Mouse (Mus musculus) adrenal gland (tissue): ENCODE data around the gene Fam83c.
"Not testable (repeated sequence)": the region's sequence is repeated elsewhere in the genome, so short reads cannot be mapped to it uniquely, and the experiment has no call there.

Experiments
- intact Hi-C: fragments of 180-260 bp; cut with DNase I; formaldehyde crosslinking; loops from one replicate; pipeline ENCODE4 v1.15.1; 2025
- long read RNA-seq, 2 experiments: library from polyadenylated mRNA; unstranded; transcript quantifications; one replicate each; pipeline ENCODE4 v2.0.0; 2020; ENCODE audit warnings: borderline replicate concordance in 1 of 2; ENCODE audit not compliant: insufficient replicate concordance in 1 of 2

The Fam83c gene
- long read RNA-seq, experiment 1: 0 reads
- long read RNA-seq, experiment 2: 0 reads

DNA sequence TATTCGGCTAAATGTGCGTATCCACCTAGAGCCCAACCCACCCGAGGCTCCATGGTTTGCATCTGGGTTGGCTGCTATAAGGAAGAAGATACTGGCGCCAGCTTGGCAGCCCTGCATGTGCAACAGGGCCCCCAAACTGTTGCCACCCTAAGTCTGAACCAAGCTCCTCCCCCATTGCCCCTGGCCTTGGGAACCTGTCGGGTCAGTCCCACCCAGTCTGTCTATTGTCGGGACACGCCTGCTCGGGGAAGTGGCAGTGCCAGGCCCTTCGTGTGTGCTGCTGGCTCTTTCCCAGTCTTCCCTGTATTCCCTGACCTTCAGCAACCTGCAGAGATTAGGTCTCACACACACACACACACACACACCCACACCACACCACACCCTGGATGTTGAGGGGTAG, at the start of gene Fam83c:
Fam83c (minus strand) TSS at position 123 of the 400 bp plus-strand sequence.
- intact Hi-C loops: no loop called here

DNA sequence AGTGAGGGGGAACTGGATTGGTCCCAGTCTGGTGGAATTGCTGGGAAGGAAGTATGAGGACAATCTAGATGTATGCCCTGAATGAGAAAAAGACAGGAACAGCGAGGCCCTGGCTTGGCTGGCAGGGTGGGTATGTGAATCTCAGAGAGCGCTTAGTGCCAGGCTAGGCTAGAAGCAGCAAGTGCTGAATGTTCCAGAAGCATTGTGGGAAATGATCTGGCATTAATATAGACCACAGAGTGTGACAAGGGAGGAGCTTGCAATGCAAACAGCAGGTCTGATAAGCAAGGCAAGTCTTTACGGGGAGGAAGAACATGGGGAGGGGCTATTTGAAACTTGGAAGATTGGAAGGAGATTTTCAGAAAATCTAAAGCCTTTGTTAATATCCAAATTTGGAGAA, 47.4 kb upstream of the Fam83c start:
- intact Hi-C loops: no loop called here

- intact Hi-C loops: no loop called here
These were observed 44.6 kb upstream of the Fam83c start for GRCm38 (mm10) chr2:155878964-155879876.

DNA sequence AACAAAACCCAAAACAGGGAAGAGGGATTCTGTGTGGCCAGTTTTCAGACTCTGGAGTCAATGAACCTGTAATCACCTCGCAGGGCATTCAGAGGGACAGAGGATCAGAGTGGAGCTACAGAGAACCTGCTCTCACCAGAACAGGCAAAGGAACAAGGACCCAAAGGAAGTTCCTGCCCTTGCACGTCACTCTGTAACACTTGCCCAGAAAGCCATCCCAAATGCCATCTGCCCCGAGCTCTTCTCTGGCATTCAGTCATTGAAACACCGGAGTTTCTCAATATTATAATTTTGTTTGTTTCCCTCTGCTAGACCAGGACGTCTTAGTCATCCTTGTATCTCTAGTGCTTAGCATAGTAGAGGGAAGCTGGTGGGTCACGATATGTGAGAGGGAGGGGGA, 39.0 kb upstream of the Fam83c start:
- intact Hi-C loops: no loop called here

GRCm38 (mm10) chr2:155872930-155873507, 38.4 kb upstream of the Fam83c start:
- intact Hi-C loops: no loop called here

DNA sequence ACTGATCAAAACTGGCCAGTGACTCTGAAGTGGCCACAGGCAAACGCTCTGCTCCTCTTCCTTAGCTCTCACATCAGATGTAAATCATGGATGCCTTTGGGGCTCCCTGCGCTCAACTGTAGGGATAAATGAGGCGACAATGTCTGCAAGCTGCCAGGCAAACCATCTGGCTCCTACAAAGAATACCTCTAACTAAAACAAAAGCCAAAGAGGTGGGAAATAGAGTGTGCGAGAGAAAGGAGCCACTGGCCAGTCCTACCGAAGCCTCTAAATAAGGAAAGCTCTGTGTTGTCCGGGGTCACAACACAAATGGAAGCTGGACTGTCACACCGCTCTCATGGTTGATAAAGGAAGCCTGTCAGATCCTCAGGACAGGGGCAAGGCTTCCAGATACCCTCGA, 37.8 kb upstream of the Fam83c start:
- intact Hi-C loops: no loop called here

- intact Hi-C loops: no loop called here
These were observed 35.1 kb upstream of the Fam83c start for GRCm38 (mm10) chr2:155869772-155870171.

GRCm38 (mm10) chr2:155868320-155868719, 33.7 kb upstream of the Fam83c start:
- intact Hi-C loops: no loop called here

DNA sequence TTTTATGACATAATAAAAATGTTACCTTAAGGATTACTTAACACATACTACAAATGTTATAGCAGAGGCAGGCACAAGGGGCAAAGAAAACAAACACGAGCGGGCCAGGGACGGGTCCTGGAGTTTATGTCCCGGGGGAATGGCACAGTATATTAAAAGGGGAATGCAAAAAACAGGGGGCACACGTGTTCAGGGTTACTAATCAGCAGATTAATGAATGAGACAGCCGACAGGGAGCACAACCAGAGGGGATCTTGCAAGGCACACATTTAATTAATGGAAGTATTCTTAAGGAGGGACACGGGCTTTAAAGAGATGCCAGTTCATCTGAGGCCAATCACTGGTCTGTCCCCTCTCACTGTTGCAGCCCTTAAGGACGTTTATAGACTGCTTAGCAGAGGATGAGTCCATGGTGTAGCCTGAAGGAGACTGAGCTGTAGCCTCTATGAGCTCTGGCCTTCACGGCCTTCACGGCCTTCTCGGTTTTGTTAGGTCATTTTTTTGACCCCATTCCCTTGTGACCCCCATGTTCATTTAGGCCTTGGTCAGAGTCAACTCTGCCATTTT, 28.7 kb upstream of the Fam83c start:
- intact Hi-C loops: no loop called here

- intact Hi-C loops: no loop called here
These were observed 28.1 kb upstream of the Fam83c start for GRCm38 (mm10) chr2:155862573-155863300.

- intact Hi-C loops: no loop called here
These were observed 26.9 kb upstream of the Fam83c start for GRCm38 (mm10) chr2:155861581-155861980.

DNA sequence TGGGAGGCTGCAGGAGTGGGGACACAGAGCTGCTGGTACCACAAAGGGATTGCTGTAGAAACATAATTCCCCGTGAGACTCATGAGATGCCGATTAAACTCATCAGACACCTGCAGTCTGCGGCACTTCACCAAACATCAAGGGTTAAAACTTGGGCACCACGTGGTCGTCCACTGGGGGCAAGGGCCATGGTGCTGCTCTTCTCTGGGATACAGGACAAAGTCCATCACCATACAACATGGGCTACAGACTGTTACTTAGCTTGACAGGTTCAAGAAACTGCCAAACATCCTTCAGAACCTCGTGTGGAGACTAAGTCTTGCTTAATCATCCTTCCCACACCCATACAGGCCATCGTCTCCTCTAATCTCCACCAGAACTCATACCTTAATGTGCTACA, 25.4 kb upstream of the Fam83c start:
- intact Hi-C loops: no loop called here

DNA sequence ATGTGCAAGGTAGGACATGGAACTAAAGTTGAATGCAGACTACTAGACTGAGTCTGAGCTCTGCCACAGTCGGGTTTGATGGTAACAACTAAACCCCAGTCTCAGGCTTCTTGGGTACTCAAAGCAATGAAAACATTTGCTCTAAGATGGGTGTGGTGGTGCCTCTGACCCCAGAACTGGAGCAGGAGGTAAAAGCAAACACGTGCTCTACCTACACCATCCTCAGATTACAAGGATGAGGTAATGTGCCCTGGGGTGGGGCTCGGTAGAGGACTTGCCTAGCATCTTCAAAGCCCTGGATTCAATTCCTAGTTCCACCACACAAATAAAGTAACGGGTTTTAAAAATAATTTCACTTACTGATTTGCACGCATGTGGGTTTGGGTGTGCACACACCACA, 17.9 kb upstream of the Fam83c start:
- intact Hi-C loops: no loop called here

- intact Hi-C loops: no loop called here
These were observed 15.5 kb upstream of the Fam83c start for GRCm38 (mm10) chr2:155850120-155850519.

DNA sequence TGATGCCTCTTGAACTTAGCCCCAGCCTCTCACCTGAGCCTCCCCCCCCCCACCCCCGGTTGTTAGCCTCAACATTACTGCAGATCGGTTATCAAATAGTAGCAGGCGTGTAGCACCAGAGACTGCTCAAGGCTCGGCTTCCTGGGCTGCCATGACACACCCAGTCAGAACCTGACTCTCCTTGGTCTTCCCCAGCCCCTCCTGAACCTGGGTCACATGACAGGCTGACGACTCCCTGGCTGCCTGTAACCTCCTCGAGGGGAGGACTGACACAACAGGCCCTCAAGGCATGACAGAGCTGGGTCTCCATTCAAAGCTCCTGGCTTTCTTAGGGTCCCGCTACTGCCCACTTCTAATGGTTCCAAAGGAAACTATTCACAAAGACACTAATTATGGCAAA, 14.8 kb upstream of the Fam83c start:
- intact Hi-C loops: loop anchor here (2.0 to 10.0 kb wide), 2 partner anchors 95 to 285 kb away; partner anchors contain the start of gene Gdf5

DNA sequence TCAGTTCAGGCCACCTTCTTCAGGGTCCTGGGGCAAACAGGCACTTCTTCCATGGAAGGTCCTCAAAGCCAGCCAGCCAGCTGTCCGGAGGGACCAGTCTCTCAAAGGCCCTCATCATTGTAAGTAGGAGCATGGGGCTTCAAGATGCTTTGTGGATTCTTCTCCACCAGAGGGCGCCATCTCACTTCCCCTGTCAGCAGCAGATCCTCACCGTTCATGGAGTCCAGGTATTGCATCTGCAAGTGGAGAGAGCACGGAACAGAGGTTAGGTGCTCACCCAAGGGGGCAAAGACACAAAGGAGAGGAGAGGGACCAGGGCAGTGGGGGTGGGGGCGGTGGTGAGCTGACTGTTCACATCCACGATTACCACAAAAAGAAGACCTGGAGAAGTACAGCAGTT, 13.6 kb upstream of the Fam83c start:
- intact Hi-C loops: loop anchor here (2.0 to 10.0 kb wide), 2 partner anchors 97 to 287 kb away; partner anchors contain the start of gene Gdf5

DNA sequence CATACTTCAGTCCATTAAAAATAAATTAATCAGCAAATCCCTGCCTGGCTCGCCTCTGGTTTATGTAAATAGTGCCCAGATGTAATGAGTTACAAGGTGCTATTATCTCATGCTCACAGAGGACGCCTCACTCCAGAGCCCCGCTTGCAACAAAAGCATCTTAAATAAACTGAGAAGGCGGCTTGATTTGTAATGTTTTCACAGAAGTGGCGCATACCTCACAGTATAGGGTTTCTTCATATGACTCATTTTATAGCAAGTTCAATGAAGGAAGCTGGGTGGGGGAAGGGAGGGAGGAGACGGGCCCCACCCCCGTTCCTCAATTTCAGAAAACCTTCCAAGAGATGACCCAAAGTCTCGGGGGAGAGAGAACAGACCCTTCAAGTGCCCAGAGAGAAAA, 12.3 kb upstream of the Fam83c start:
- intact Hi-C loops: loop anchor here (10.0 kb wide), 1 partner anchor 288 kb away; no protein-coding TSS in a partner anchor

GRCm38 (mm10) chr2:155838961-155839360, 4.3 kb upstream of the Fam83c start:
- intact Hi-C loops: no loop called here

- intact Hi-C loops: no loop called here
These were observed 3.3 kb upstream of the Fam83c start for GRCm38 (mm10) chr2:155837961-155838360.

GRCm38 (mm10) chr2:155832087-155832486, 2.6 kb downstream of the Fam83c start:
- intact Hi-C loops: not testable (repeated sequence)

- intact Hi-C loops: no loop called here
These were observed 3.4 kb downstream of the Fam83c start for GRCm38 (mm10) chr2:155831302-155831701.
